Mouse (Mus musculus) ES-Bruce4 (cell line): ENCODE results near the gene Arrdc1. TPM values are rescaled to one million over a fixed set of nuclear protein-coding genes. Genes with fewer than 3 reads are reported as not detected.

Experiments
- H3K27ac ChIP-seq: 2 replicates; pipeline ENCODE4 v1.5.1; 2012; ENCODE audit warnings: low read length, inconsistent platforms; ENCODE audit not compliant: insufficient read depth
- H3K27me3 ChIP-seq: 2 replicates; pipeline ENCODE4 v1.6.1; 2012; ENCODE audit warnings: mild to moderate bottlenecking, low read length, inconsistent platforms; ENCODE audit not compliant: control insufficient read depth, poor library complexity, insufficient read depth, severe bottlenecking
- H3K36me3 ChIP-seq: 2 replicates; pipeline ENCODE4 v1.6.1; 2012; ENCODE audit warnings: inconsistent platforms, mild to moderate bottlenecking, low read length, moderate library complexity; ENCODE audit not compliant: control insufficient read depth, poor library complexity, insufficient read depth, severe bottlenecking
- H3K4me1 ChIP-seq: one replicate; pipeline ENCODE4 v1.8.1; 2011; ENCODE audit warnings: low read length; ENCODE audit not compliant: control insufficient read depth, insufficient read depth
- H3K4me3 ChIP-seq: 2 replicates; pipeline ENCODE4 v1.5.1; 2011; ENCODE audit warnings: low read depth, mild to moderate bottlenecking, low read length
- H3K9ac ChIP-seq: 2 replicates; pipeline ENCODE4 v1.6.1; 2012; ENCODE audit warnings: low read depth, mild to moderate bottlenecking, inconsistent platforms; ENCODE audit not compliant: poor library complexity, severe bottlenecking
- H3K9me3 ChIP-seq: replicated peaks from 2 replicates; pipeline ENCODE4 v1.6.1; 2012; ENCODE audit warnings: mild to moderate bottlenecking, low read length, inconsistent platforms; ENCODE audit not compliant: control insufficient read depth, poor library complexity, insufficient read depth, severe bottlenecking
- CTCF ChIP-seq: IDR thresholded peaks from one replicate; pipeline ENCODE4 v1.8.1; 2011; ENCODE audit warnings: low read depth, low read length
- EP300 ChIP-seq: IDR thresholded peaks from 2 replicates; pipeline ENCODE4 v1.6.1; 2011; ENCODE audit warnings: low read depth, low read length; ENCODE audit not compliant: insufficient read depth
- POLR2A ChIP-seq: IDR thresholded peaks from one replicate; pipeline ENCODE4 v1.8.1; 2011; ENCODE audit warnings: low read length; ENCODE audit not compliant: insufficient read depth
- polyA plus RNA-seq: library from polyadenylated mRNA; stranded (reverse); fragments of >200 nt; gene quantifications from 2 replicates; pipeline ENCODE4 v1.2.4, GENCODE M21; 2011; ENCODE audit warnings: low read depth; ENCODE audit not compliant: missing spikeins, insufficient read depth, insufficient read length

Gene Arrdc1
- polyA plus RNA-seq, 1 experiment: 26.9 TPM

DNA sequence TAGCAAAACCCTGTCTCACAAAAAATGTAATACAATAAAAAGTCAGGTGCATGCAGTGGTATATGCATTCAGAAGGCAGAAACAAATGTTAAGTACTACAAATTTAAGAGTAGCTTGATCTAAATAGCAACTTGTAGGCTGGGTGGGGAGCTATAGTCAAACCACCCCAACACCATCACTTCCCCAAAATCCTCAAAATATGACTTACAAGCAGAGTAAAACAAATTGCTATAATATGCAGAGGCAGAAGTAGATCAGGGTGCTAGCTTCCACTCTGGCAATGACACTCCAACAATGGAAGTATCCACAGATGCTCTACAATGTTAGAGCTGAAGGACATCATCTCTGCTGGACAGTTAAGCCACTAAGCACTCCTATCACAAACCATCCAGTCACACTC lies 22.5 kb downstream of the Arrdc1 start:
- TF ChIP-seq EP300 (no peak), CTCF (no peak), POLR2A (no peak)
- H3K9ac ChIP-seq: no peak overlapping the region
- H3K4me1 ChIP-seq: peaks cover 2% of the 10 kb centered on the region
- no peak overlapping the region for H3K4me3 ChIP-seq
- no peaks in the 10 kb centered on the region for H3K36me3 ChIP-seq
- H3K27me3 ChIP-seq: no peaks in the 10 kb centered on the region
- H3K27ac ChIP-seq: no peak overlapping the region
- no peaks in the 10 kb centered on the region for H3K9me3 ChIP-seq

DNA sequence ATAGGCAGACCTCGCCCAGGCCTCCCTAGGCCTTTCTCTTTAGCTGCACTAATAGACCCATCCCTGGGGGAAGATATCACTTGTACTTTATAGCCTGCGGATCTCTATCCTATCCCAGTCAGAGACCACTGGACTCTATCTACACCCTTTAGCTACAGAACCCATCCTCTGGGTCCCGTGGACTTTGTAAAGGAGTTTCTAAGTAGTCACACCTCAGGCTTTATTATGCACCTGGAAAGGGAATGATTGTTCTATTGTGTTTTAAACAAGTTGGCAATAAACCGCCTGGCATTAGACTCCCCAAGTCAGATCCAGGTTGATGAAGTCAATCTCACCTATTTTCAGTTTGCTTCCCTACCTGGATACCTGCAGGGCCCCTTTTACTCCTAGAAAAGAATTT lies 22.9 kb downstream of the Arrdc1 start:
- Histone ChIP-seq H3K36me3 (no peaks in the 10 kb centered on the region), H3K4me1 (peaks cover under 1% of the 10 kb centered on the region), H3K27me3 (no peaks in the 10 kb centered on the region), H3K9me3 (no peaks in the 10 kb centered on the region), H3K27ac (no peak overlapping the region), H3K9ac (no peak overlapping the region), H3K4me3 (no peak overlapping the region)
- no peak for TF ChIP-seq CTCF
- TF ChIP-seq POLR2A: no peak
- no peak for TF ChIP-seq EP300

DNA sequence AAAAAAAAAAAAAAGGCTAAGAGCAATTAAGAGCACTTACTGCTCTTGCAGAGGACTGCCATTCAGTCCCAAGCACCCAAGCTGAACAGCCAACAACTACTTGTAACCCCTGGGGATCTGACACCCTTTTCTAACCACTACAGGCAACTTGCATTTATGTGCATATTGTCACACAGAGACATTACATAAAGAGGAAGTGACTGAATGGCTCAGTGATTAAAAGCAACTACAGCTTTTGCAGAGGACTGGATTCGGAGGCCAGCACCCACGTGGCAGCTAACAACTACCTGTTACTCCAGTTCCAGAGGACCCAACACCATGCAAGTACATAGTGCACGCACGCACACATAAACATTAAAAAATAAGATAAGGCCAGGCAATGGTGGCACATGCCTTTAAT lies 24.6 kb downstream of the Arrdc1 start:
- no peaks in the 10 kb centered on the region for H3K36me3 ChIP-seq
- no peak overlapping the region for H3K27ac ChIP-seq
- H3K9me3 ChIP-seq: no peaks in the 10 kb centered on the region
- no peak for TF ChIP-seq POLR2A
- no peak for TF ChIP-seq CTCF
- TF ChIP-seq EP300: no peak
- no peaks in the 10 kb centered on the region for H3K4me1 ChIP-seq
- H3K4me3 ChIP-seq: no peak overlapping the region
- H3K9ac ChIP-seq: no peak overlapping the region
- no peaks in the 10 kb centered on the region for H3K27me3 ChIP-seq

DNA sequence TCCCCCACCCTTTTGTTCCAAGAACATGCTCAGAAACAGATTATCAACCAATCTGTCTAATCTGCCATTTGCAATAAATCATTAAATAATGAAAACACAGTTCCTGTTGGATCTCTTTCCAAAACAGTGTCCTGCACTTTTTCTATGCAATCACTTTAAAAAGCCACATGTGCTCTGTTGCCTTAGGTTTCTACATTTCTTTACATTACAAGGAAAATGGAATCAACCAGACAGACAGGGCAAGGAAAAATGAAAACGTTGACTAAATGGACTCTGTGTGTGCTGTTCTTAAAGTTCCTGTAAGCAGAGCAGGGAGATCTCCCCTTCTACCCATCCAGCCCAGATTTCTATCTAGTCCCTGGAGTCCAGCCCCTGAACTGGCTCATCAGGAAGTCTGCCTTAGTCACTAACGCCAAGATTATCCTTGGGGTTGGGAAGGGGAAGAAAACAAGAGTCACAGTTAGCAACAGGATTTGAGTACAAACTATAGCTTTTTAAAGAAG lies 29.3 kb downstream of the Arrdc1 start:
- peak overlapping the region; percentile 41; the same call in 1 of the 2 replicates for H3K27ac ChIP-seq
- no peak overlapping the region for H3K9ac ChIP-seq
- no peak overlapping the region for H3K4me3 ChIP-seq
- TF ChIP-seq CTCF (no peak), POLR2A (no peak), EP300 (no peak)
- H3K4me1 ChIP-seq: no peaks in the 10 kb centered on the region
- no peaks in the 10 kb centered on the region for H3K36me3 ChIP-seq
- no peaks in the 10 kb centered on the region for H3K27me3 ChIP-seq
- H3K9me3 ChIP-seq: no peaks in the 10 kb centered on the region

DNA sequence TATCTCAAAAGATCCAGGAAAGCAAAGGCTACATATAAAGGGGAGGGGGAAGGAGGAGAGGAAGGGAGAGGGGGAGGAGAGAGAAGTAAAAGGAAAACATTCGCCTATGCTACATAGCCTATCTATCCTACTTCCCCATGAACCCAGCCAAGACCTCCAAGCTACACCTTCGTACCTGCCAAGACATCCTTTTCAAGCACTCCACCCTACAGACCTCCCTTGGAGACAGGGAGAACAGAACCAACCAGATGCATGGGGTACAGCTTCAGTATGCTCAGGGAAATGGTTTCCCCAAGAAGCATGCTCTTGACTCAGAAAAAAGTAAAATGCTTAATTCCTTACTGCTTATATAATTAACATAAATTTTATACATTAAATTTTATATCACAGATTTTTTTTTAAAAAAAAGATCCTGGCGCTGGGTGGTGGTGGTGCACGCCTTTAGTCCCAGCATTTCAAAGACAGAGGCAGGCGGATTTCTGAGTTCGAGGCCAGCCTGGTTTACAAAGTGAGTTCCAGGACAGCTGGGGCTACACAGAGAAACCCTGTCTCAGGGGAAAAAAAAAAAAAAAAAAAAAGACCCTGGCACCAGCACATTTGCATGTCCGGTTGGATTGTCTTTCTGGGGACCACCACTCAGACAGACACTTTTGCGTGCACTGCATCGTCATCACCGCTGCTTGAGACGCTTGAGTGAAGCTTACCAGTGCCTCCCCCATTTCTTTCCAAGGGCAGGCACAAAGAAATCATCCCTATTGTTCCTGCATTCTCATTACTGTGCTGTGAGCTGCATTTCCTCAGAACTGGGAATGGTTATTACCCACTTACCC lies 30.0 kb downstream of the Arrdc1 start:
- Histone ChIP-seq H3K36me3 (peaks cover 1% of the 10 kb centered on the region; the same call in 1 of the 2 replicates), H3K4me1 (no peaks in the 10 kb centered on the region), H3K9me3 (no peaks in the 10 kb centered on the region), H3K27ac (peak overlapping the region; percentile 20), H3K4me3 (no peak overlapping the region), H3K27me3 (no peaks in the 10 kb centered on the region), H3K9ac (no peak overlapping the region)
- no peak for TF ChIP-seq POLR2A
- TF ChIP-seq EP300: no peak
- TF ChIP-seq CTCF: no peak

DNA sequence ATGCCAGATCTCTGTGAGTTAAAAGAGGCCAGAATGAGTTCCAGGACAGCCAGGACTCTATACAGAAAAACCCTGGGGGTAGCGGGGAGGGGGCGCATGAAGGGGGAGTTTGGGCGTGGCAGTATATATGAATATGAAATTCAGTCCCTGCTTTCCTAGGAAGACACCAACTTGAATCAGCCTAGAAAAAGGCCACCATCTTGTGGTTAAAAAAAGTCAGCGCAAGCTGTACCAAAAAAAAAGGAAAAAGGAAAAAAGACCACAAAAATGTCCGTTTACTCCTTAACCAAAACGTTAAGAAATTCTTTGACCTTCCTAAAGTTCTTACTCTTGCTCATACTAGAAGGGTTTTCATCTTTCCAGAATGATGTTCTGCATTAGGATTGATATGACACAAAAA lies 32.1 kb downstream of the Arrdc1 start:
- peaks cover 6% of the 10 kb centered on the region for H3K36me3 ChIP-seq
- no peak overlapping the region for H3K4me3 ChIP-seq
- no peak overlapping the region for H3K9ac ChIP-seq
- TF ChIP-seq CTCF (no peak), POLR2A (no peak), EP300 (no peak)
- no peak overlapping the region for H3K27ac ChIP-seq
- H3K4me1 ChIP-seq: no peaks in the 10 kb centered on the region
- H3K9me3 ChIP-seq: no peaks in the 10 kb centered on the region
- H3K27me3 ChIP-seq: no peaks in the 10 kb centered on the region
